Mouse (Mus musculus) heart, postnatal 0 days (tissue): ENCODE results near the gene Poc1b.

Experiments used
- CTCF ChIP-seq: IDR thresholded peaks from 2 replicates; pipeline ENCODE4 v1.5.1; 2016; ENCODE audit warnings: antibody characterized with exemption, control low read depth, low read depth
- EP300 ChIP-seq: IDR thresholded peaks from 2 replicates; pipeline ENCODE4 v1.6.1; 2016; ENCODE audit warnings: antibody characterized with exemption, low read depth

- TF ChIP-seq EP300 (no peak), CTCF (no peak)
These were observed 127.5 kb downstream of the Poc1b start for GRCm38 (mm10) chr10:99234336-99234735.
